Mouse (Mus musculus) hindbrain, embryonic 10.5 days (tissue): ENCODE measurements around the gene Zscan5b. TPM values are rescaled to one million over a fixed set of nuclear protein-coding genes. Genes with fewer than 3 reads are reported as not detected.
A peak's percentile ranks its signal among the peaks of the same experiment; 100 is the strongest.

Experiments used
- DNase-seq: peaks from one replicate; pipeline ENCODE4 v3.0.0-alpha.2; 2017; ENCODE audit warnings: low spot score
- H3K27ac ChIP-seq: fragments of 300-500 bp; sonication (generic); 2 replicates; pipeline ENCODE4 v1.5.1; 2016; ENCODE audit warnings: mild to moderate bottlenecking, moderate library complexity
- H3K27me3 ChIP-seq: fragments of 300-500 bp; sonication (generic); 2 replicates; pipeline ENCODE4 v1.6.1; 2016; ENCODE audit warnings: mild to moderate bottlenecking; ENCODE audit not compliant: poor library complexity, insufficient read depth, severe bottlenecking
- H3K36me3 ChIP-seq: fragments of 300-500 bp; sonication (generic); 2 replicates; pipeline ENCODE4 v1.6.1; 2016; ENCODE audit warnings: mild to moderate bottlenecking, moderate library complexity
- H3K4me1 ChIP-seq: fragments of 300-500 bp; sonication (generic); replicated peaks from 2 replicates; pipeline ENCODE4 v1.6.1; 2016; ENCODE audit warnings: mild to moderate bottlenecking
- H3K4me3 ChIP-seq: fragments of 300-500 bp; sonication (generic); 2 replicates; pipeline ENCODE4 v1.5.1; 2016; ENCODE audit warnings: mild to moderate bottlenecking, moderate library complexity
- H3K9me3 ChIP-seq: fragments of 300-500 bp; sonication (generic); 2 replicates; pipeline ENCODE4 v1.6.1; 2016; ENCODE audit warnings: mild to moderate bottlenecking, moderate library complexity
- WGBS: fragments of 180-500 bp; shearing (Covaris S2); methylation state at CpG from one replicate; pipeline ENCODE4 v1.1.7; 2016; 5-methylcytosine and 5-hydroxymethylcytosine counted together
- polyA plus RNA-seq: library from polyadenylated mRNA; unstranded; fragments of >200 nt; fragmentation: Nextera tagmentation; extraction: Ambion mirVana; gene quantifications from 2 replicates; pipeline ENCODE4 v1.2.1, GENCODE M21; 2016

The Zscan5b gene
- polyA plus RNA-seq, 1 experiment from 2014 or later, result not detected

DNA sequence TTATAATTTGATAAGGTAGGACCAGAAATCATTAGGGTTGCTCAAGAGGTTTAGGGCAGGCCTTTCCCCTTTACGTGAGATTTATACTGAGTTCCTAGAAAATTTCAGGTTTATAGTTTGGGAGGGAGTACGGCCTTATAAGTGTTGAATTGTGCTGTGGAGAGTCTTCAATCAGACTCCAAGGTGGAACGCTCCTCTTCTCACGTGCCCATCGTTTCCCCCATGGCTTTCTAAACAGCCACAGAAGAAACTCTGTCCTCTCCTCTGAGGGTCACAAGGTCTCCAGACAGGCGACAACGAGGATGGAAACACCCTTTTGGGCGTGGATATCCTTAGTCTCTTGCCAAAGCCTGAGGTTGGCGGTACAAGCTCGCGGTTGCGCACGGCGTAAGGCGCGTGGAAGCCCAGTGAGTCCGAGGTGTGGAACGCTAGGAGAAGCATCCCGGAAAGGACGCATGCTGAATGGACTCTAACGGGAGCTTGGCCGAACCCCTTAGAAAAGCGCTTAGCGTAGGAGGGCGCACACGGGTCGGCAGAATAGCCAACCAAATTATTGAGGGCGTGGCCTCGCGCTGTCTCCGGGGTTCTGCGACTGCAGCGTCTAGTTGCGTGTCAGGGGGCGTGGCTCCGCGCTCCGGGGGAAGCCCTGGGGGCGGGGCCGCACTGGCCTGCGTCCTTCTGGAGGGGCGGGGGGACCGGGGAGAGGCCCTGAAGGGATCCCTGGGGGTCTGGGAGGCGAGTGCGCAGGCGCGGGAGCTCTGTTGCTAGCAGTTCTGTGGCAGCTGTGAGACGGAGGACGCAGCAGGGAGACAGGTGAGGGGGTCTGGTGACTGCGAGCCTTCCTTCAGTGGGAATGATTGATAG lies 64.0 kb downstream of the Zscan5b start, which contains the start of gene Zfp667:
Gene Zfp667 (plus strand): TSS at position 738 of the 864 bp plus-strand sequence.
- H3K27me3 ChIP-seq, result no peaks in the 10 kb centered on the region
- DNase-seq, result peak; percentile 98
- WGBS, result 3% methylated on average over 50 of the region's 50 CpGs
- peak within 1 kb of the TSS; percentile 81 for H3K27ac ChIP-seq
- 0 out of 2 replicates have a peak, but pooled peaks cover 3% of the 10 kb centered on the region for H3K36me3 ChIP-seq
- H3K4me1 ChIP-seq, result peaks cover 26% of the 10 kb centered on the region
- peak within 1 kb of the TSS; percentile 59 for H3K4me3 ChIP-seq
- peaks cover 4% of the 10 kb centered on the region; the same call in 1 of the 2 replicates for H3K9me3 ChIP-seq

DNA sequence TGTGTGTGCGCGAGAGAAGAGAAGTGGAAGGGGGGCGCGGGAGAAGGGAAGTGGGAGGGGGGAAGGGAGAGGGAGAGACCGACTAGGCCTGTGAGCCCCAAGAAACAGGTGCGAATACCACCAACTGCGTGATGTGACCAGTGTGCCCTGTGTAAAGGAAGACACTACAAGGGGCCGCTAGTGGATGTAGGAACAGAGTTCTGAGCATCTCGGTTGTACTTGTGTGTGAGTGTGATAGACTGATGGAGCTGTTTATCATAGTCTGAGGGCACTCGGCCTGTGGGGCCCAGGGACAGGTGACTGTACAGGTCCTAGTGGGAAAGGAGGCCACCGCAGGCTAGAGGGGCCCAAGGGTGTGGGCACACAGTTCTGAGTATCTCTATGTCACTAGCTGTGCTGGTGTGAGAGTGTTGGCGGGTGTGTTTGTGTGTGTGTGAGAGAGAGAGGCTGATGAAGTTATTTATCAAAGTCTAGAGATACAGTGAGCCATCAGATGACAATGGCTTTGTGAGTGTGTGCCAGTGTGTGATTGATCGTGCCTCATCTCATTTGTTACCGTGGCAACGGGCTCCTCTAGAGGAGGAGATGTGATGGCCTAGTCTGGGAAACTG lies 64.9 kb downstream of the Zscan5b start:
- Histone ChIP-seq H3K27me3 (no peaks in the 10 kb centered on the region), H3K4me3 (peak overlapping the region; percentile 59), H3K27ac (peak overlapping the region; percentile 81), H3K4me1 (peaks cover 26% of the 10 kb centered on the region), H3K36me3 (peaks cover 3% of the 10 kb centered on the region; the same call in 1 of the 2 replicates), H3K9me3 (peaks cover 4% of the 10 kb centered on the region; the same call in 1 of the 2 replicates)
- DNase-seq, result peak; percentile 50
- 33% methylated on average over 15 of the region's 15 CpGs for WGBS

Other genes with a start within 250 kb of the Zscan5b start
- gene Vmn1r65, start 211.3 kb upstream of the Zscan5b start, polyA plus RNA-seq, result not detected in 2 replicates
- not detected in 2 replicates for gene Nlrp4c, start 177.1 kb upstream of the Zscan5b start, polyA plus RNA-seq
- gene Zfp787, start 66.3 kb upstream of the Zscan5b start, polyA plus RNA-seq, result 24.2 and 31.8 TPM in 2 replicates
- gene Zfp444, start 50.1 kb upstream of the Zscan5b start, polyA plus RNA-seq, result 84.4 and 91.4 TPM in 2 replicates
- gene Galp, start 25.2 kb upstream of the Zscan5b start, polyA plus RNA-seq, result not detected in 2 replicates
- 0.24 TPM in 1 of 2 replicates, not detected in the other for gene Epp13, start 30.4 kb downstream of the Zscan5b start, polyA plus RNA-seq
- gene Zfp667, start 64.3 kb downstream of the Zscan5b start, polyA plus RNA-seq, result 8.5 and 9.6 TPM in 2 replicates
- 6.8 and 7.2 TPM in 2 replicates for gene Zfp583, start 109.0 kb downstream of the Zscan5b start, polyA plus RNA-seq
- gene Gm3854, start 121.5 kb downstream of the Zscan5b start, polyA plus RNA-seq, result 3.4 and 3.5 TPM in 2 replicates
- gene Zfp78, start 141.0 kb downstream of the Zscan5b start, polyA plus RNA-seq, result 2.3 and 2.5 TPM in 2 replicates
- gene Zfp28, start 161.0 kb downstream of the Zscan5b start, polyA plus RNA-seq, result 12.0 and 13.0 TPM in 2 replicates
- gene Smim17, start 176.4 kb downstream of the Zscan5b start, polyA plus RNA-seq, result 0.29 and 1.2 TPM in 2 replicates
- not detected in 2 replicates for gene Gm20715, start 188.0 kb downstream of the Zscan5b start, polyA plus RNA-seq
- gene Olfr1344, start 216.4 kb downstream of the Zscan5b start, polyA plus RNA-seq, result 0.08 TPM in 1 of 2 replicates, not detected in the other
- gene Olfr1336, start 233.9 kb downstream of the Zscan5b start, polyA plus RNA-seq, result not detected in 2 replicates
- not detected in 2 replicates for gene Olfr1346, start 244.8 kb downstream of the Zscan5b start, polyA plus RNA-seq